In the genomic region with DNA sequence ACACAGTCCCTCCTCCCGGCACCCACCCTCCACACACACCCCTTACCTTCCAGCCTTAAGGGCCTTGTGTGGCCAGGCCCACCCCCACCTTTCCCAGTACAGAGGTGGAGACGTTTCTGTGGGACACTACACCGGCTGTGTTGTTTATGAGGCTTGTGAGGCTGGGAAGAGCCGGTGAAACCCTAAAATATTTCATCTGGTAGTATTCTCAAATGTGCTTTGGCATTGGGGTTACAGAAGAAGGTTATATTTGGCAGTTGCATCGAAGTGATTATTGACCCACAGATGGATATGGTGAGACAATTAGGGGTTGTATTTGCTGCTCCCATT, we compare ENCODE assay signal across 10 mouse cellular contexts. TPM values are rescaled to one million over a fixed set of nuclear protein-coding genes. Genes with fewer than 3 reads are reported as not detected.
DNase-seq lines count a peak whose midpoint lies in the region; ATAC-seq and TF ChIP-seq lines count a peak whose summit lies in the region.
"Had no signal": no experiment of that assay in that cellular context is flagged by ENCODE, and none has a peak within 500 bp of the region (broad histone marks: within the 10 kb centered on the region; RNA-seq: fewer than 3 reads in every experiment).

No protein-coding gene starts in this region.

- peak overlapping the region; percentile 82; the same call in 1 of the 2 replicates for H3K27ac ChIP-seq in kidney, postnatal 0 days
- no peak overlapping the region for H3K27ac ChIP-seq in embryonic facial prominence, embryonic 11.5 days (replicated peaks; ENCODE audit: low read depth, low read length)
- peak overlapping the region; percentile 91 for H3K27ac ChIP-seq in hindbrain, embryonic 16.5 days (ENCODE audit: low read depth, low read length)
- H3K27ac ChIP-seq in midbrain, embryonic 15.5 days: peak overlapping the region; percentile 92

- DNase-seq in kidney, postnatal 0 days (ENCODE audit: low spot score): no peak
- DNase-seq in kidney, adult 9 months: no peak
- DNase-seq in embryonic facial prominence, embryonic 11.5 days (ENCODE audit: low spot score): no peak
- no peak for DNase-seq in spleen, adult 18-20 months
- DNase-seq in right cerebral cortex, postnatal 14 days: no peak

- no peaks in the 10 kb centered on the region for H3K9me3 ChIP-seq in kidney, postnatal 0 days (replicated peaks; ENCODE audit: low read length)
- H3K9me3 ChIP-seq in embryonic facial prominence, embryonic 11.5 days (replicated peaks; ENCODE audit: control insufficient read depth, low read length): no peaks in the 10 kb centered on the region
- no peaks in the 10 kb centered on the region for H3K9me3 ChIP-seq in hindbrain, embryonic 16.5 days (ENCODE audit: control insufficient read depth, low read length)
- H3K9me3 ChIP-seq in midbrain, embryonic 15.5 days: no peaks in the 10 kb centered on the region

- peak overlapping the region; percentile 96 for H3K4me2 ChIP-seq in kidney, postnatal 0 days (ENCODE audit: low read length)
- peak overlapping the region; percentile 84 for H3K4me2 ChIP-seq in embryonic facial prominence, embryonic 11.5 days (ENCODE audit: low read depth, low read length)
- peak overlapping the region; percentile 87 for H3K4me2 ChIP-seq in hindbrain, embryonic 16.5 days (ENCODE audit: low read length)
- H3K4me2 ChIP-seq in midbrain, embryonic 15.5 days: peak overlapping the region; percentile 84

- H3K4me3 ChIP-seq in kidney, postnatal 0 days (replicated peaks; ENCODE audit: low read depth, low read length): peak overlapping the region; percentile 92
- peak overlapping the region; percentile 93 for H3K4me3 ChIP-seq in embryonic facial prominence, embryonic 11.5 days (ENCODE audit: low read depth, low read length)
- peak overlapping the region; percentile 91 for H3K4me3 ChIP-seq in hindbrain, embryonic 16.5 days (ENCODE audit: low read length)
- H3K4me3 ChIP-seq in midbrain, embryonic 15.5 days: peak overlapping the region; percentile 87

- no peak for TF ChIP-seq CTCF in kidney, postnatal 0 days (IDR thresholded peaks at IDR 0.05; ENCODE audit: low read depth)

- ATAC-seq in kidney, postnatal 0 days (replicated peaks; ENCODE audit: low FRiP score, low read depth): no peak
- ATAC-seq in embryonic facial prominence, embryonic 11.5 days (replicated peaks; ENCODE audit: insufficient number of reproducible peaks, low FRiP score, low TSS enrichment, low read depth): no peak
- ATAC-seq in hindbrain, embryonic 16.5 days: no peak
- peak; percentile 34; the same call in 1 of the 2 replicates for ATAC-seq in midbrain, embryonic 15.5 days (replicated peaks)
- ATAC-seq in frontal cortex, adult (ENCODE audit: low TSS enrichment): no peak
- ATAC-seq: Patski had no signal

- no peaks in the 10 kb centered on the region for H3K27me3 ChIP-seq in kidney, postnatal 0 days (ENCODE audit: insufficient read depth, low read length)
- no peaks in the 10 kb centered on the region for H3K27me3 ChIP-seq in embryonic facial prominence, embryonic 11.5 days (ENCODE audit: control insufficient read depth, insufficient read depth, low read length)
- H3K27me3 ChIP-seq in hindbrain, embryonic 16.5 days (replicated peaks; ENCODE audit: control insufficient read depth, insufficient read depth, low read length): no peaks in the 10 kb centered on the region
- 0 out of 2 replicates have a peak, but pooled peaks cover 4% of the 10 kb centered on the region for H3K27me3 ChIP-seq in midbrain, embryonic 15.5 days (replicated peaks)
- H3K27me3 ChIP-seq: Patski had no signal

- H3K4me1 ChIP-seq in kidney, postnatal 0 days (replicated peaks; ENCODE audit: insufficient read depth, low read length): peaks cover 36% of the 10 kb centered on the region
- H3K4me1 ChIP-seq in embryonic facial prominence, embryonic 11.5 days (ENCODE audit: control insufficient read depth, insufficient read depth, low read length): peaks cover 4% of the 10 kb centered on the region; the same call in 1 of the 2 replicates
- peaks cover 24% of the 10 kb centered on the region for H3K4me1 ChIP-seq in hindbrain, embryonic 16.5 days (ENCODE audit: control insufficient read depth, insufficient read depth, low read depth, low read length)
- peaks cover 54% of the 10 kb centered on the region for H3K4me1 ChIP-seq in midbrain, embryonic 15.5 days

- H3K36me3 ChIP-seq in kidney, postnatal 0 days (ENCODE audit: insufficient read depth, low read length): no peaks in the 10 kb centered on the region
- no peaks in the 10 kb centered on the region for H3K36me3 ChIP-seq in embryonic facial prominence, embryonic 11.5 days (replicated peaks; ENCODE audit: control insufficient read depth, insufficient read depth, low read depth, low read length)
- H3K36me3 ChIP-seq in hindbrain, embryonic 16.5 days (ENCODE audit: control insufficient read depth, insufficient read depth, low read length): no peaks in the 10 kb centered on the region
- no peaks in the 10 kb centered on the region for H3K36me3 ChIP-seq in midbrain, embryonic 15.5 days (replicated peaks)

- 15% methylated on average over 5 of the region's 5 CpGs for WGBS in kidney, postnatal 0 days
- WGBS in embryonic facial prominence, embryonic 11.5 days: 16% methylated on average over 5 of the region's 5 CpGs
- 9% methylated on average over 5 of the region's 5 CpGs for WGBS in hindbrain, embryonic 16.5 days
- 8% methylated on average over 5 of the region's 5 CpGs for WGBS in midbrain, embryonic 15.5 days

- peak overlapping the region; percentile 97 for H3K9ac ChIP-seq in kidney, postnatal 0 days (ENCODE audit: low read depth, low read length)
- H3K9ac ChIP-seq in embryonic facial prominence, embryonic 11.5 days (replicated peaks; ENCODE audit: low read length): peak overlapping the region; percentile 93
- H3K9ac ChIP-seq in hindbrain, embryonic 16.5 days (ENCODE audit: low read depth, low read length): peak overlapping the region; percentile 97
- H3K9ac ChIP-seq in midbrain, embryonic 15.5 days: peak overlapping the region; percentile 81

RNA-seq across cellular contexts. Expression of gene Acvr1b, which starts 1.2 kb away (rescaled TPM):
- polyA plus RNA-seq in kidney, postnatal 0 days (2015; fragmentation: Nextera tagmentation; extraction: Ambion mirVana): 5.8 and 6.4 TPM in 2 replicates
- 10.5 and 11.4 TPM in 2 replicates for polyA plus RNA-seq in embryonic facial prominence, embryonic 11.5 days (2014; fragmentation: Nextera tagmentation; extraction: Ambion mirVana)
- 22.4 and 24.1 TPM in 2 replicates for polyA plus RNA-seq in hindbrain, embryonic 16.5 days (2015; fragmentation: Nextera tagmentation; extraction: Ambion mirVana)
- polyA plus RNA-seq in midbrain, embryonic 15.5 days (2015; fragmentation: Nextera tagmentation; extraction: Ambion mirVana): 23.3 and 24.9 TPM in 2 replicates

RNA-seq across cellular contexts. Expression of gene Acvrl1, which starts 46.8 kb away (rescaled TPM):
- 16.9 and 17.8 TPM in 2 replicates for polyA plus RNA-seq in kidney, postnatal 0 days (2015; fragmentation: Nextera tagmentation; extraction: Ambion mirVana)
- 3.8 and 4.6 TPM in 2 replicates for polyA plus RNA-seq in embryonic facial prominence, embryonic 11.5 days (2014; fragmentation: Nextera tagmentation; extraction: Ambion mirVana)
- 10.2 and 12.7 TPM in 2 replicates for polyA plus RNA-seq in hindbrain, embryonic 16.5 days (2015; fragmentation: Nextera tagmentation; extraction: Ambion mirVana)
- 8.6 and 8.7 TPM in 2 replicates for polyA plus RNA-seq in midbrain, embryonic 15.5 days (2015; fragmentation: Nextera tagmentation; extraction: Ambion mirVana)
- polyA plus RNA-seq: Patski had no signal

RNA-seq across cellular contexts. Expression of gene Grasp, which starts 48.9 kb away (rescaled TPM):
- 3.7 and 4.0 TPM in 2 replicates for polyA plus RNA-seq in kidney, postnatal 0 days (2015; fragmentation: Nextera tagmentation; extraction: Ambion mirVana)
- 5.6 and 6.0 TPM in 2 replicates for polyA plus RNA-seq in embryonic facial prominence, embryonic 11.5 days (2014; fragmentation: Nextera tagmentation; extraction: Ambion mirVana)
- 1.1 and 1.7 TPM in 2 replicates for polyA plus RNA-seq in hindbrain, embryonic 16.5 days (2015; fragmentation: Nextera tagmentation; extraction: Ambion mirVana)
- polyA plus RNA-seq in midbrain, embryonic 15.5 days (2015; fragmentation: Nextera tagmentation; extraction: Ambion mirVana): 1.3 and 1.9 TPM in 2 replicates

RNA-seq across cellular contexts. Expression of gene Ankrd33, which starts 59.5 kb away (rescaled TPM):
- not detected in 2 replicates for polyA plus RNA-seq in kidney, postnatal 0 days (2015; fragmentation: Nextera tagmentation; extraction: Ambion mirVana)
- polyA plus RNA-seq in embryonic facial prominence, embryonic 11.5 days (2014; fragmentation: Nextera tagmentation; extraction: Ambion mirVana): not detected in 2 replicates
- not detected in 2 replicates for polyA plus RNA-seq in hindbrain, embryonic 16.5 days (2015; fragmentation: Nextera tagmentation; extraction: Ambion mirVana)
- polyA plus RNA-seq in midbrain, embryonic 15.5 days (2015; fragmentation: Nextera tagmentation; extraction: Ambion mirVana): not detected in 2 replicates
- polyA plus RNA-seq: frontal cortex, adult 2 months; Patski had no signal
